Mouse (Mus musculus): ENCODE measurements around the gene Dchs1. TPM values are rescaled to one million over a fixed set of nuclear protein-coding genes. Genes with fewer than 3 reads are reported as not detected.

The Dchs1 gene
- 15.8 and 16.1 TPM in 2 replicates for polyA plus RNA-seq (2015; fragmentation: Nextera tagmentation; extraction: Ambion mirVana)

- H3K4me1 ChIP-seq (replicated peaks): peaks cover 50% of the 10 kb centered on the region
- peak within 1 kb of the TSS; percentile 99 for H3K27ac ChIP-seq
- peak; percentile 79 for ATAC-seq (ENCODE audit: low FRiP score)
- peaks cover 21% of the 10 kb centered on the region for H3K36me3 ChIP-seq
- H3K4me2 ChIP-seq: peak within 1 kb of the TSS; percentile 94
- no peaks in the 10 kb centered on the region for H3K27me3 ChIP-seq
- H3K9ac ChIP-seq: peak within 1 kb of the TSS; percentile 100
- H3K4me3 ChIP-seq: peak within 1 kb of the TSS; percentile 90
- WGBS: 1% methylated on average over 41 of the region's 97 CpGs
- H3K9me3 ChIP-seq: no peaks in the 10 kb centered on the region
These were observed at the start of gene Dchs1 for GRCm38 (mm10) chr7:105787285-105788140. Dchs1 (minus strand) TSS chr7:105787654.

GRCm38 (mm10) chr7:105824281-105824680 lies 36.8 kb upstream of the Dchs1 start:
- H3K36me3 ChIP-seq: no peaks in the 10 kb centered on the region
- H3K9me3 ChIP-seq: no peaks in the 10 kb centered on the region
- no peak overlapping the region for H3K4me2 ChIP-seq
- WGBS: 75% methylated on average over 7 of the region's 7 CpGs
- no peak overlapping the region for H3K4me3 ChIP-seq
- no peak overlapping the region for H3K9ac ChIP-seq
- H3K4me1 ChIP-seq (replicated peaks): no peaks in the 10 kb centered on the region
- H3K27me3 ChIP-seq: 0 out of 2 replicates have a peak, but pooled peaks cover 3% of the 10 kb centered on the region
- H3K27ac ChIP-seq: no peak overlapping the region
- no peak for ATAC-seq (ENCODE audit: low FRiP score)

DNA sequence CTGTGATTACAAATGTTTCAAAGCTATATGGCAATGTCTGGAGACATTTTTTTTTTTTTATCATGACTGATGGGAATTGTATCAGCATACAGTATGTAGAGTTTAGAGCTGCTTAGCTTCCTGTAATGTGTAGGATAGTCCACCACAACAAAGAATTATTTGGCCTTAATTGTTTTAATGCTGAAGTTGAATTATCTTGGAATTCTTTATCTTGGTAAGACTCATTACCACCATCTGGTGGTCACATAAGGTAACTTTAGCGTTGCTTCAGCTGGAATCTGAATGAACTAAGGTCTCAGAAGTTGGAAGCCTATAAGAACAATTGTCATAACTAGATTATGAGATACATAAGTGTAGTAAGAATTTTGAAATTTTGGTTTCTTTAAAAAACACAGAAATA lies 31.0 kb upstream of the Dchs1 start:
- Histone ChIP-seq H3K9ac (no peak overlapping the region), H3K36me3 (no peaks in the 10 kb centered on the region), H3K4me1 (replicated peaks) (no peaks in the 10 kb centered on the region), H3K27me3 (0 out of 2 replicates have a peak, but pooled peaks cover 3% of the 10 kb centered on the region), H3K27ac (no peak overlapping the region), H3K4me2 (no peak overlapping the region), H3K9me3 (no peaks in the 10 kb centered on the region), H3K4me3 (no peak overlapping the region)
- 0 out of 2 replicates have a peak, but pooled peaks have one; percentile 22 for ATAC-seq (ENCODE audit: low FRiP score)
- 4% methylated on average over 1 of the region's 1 CpGs for WGBS

- 0 out of 2 replicates have a peak, but pooled peaks cover 3% of the 10 kb centered on the region for H3K27me3 ChIP-seq
- no peak overlapping the region for H3K27ac ChIP-seq
- no peak overlapping the region for H3K9ac ChIP-seq
- no peaks in the 10 kb centered on the region for H3K9me3 ChIP-seq
- no peaks in the 10 kb centered on the region for H3K4me1 ChIP-seq (replicated peaks)
- no peak overlapping the region for H3K4me3 ChIP-seq
- no peak overlapping the region for H3K4me2 ChIP-seq
- no peak for ATAC-seq (ENCODE audit: low FRiP score)
- H3K36me3 ChIP-seq: no peaks in the 10 kb centered on the region
These were observed 29.3 kb upstream of the Dchs1 start for GRCm38 (mm10) chr7:105816736-105817135.

DNA sequence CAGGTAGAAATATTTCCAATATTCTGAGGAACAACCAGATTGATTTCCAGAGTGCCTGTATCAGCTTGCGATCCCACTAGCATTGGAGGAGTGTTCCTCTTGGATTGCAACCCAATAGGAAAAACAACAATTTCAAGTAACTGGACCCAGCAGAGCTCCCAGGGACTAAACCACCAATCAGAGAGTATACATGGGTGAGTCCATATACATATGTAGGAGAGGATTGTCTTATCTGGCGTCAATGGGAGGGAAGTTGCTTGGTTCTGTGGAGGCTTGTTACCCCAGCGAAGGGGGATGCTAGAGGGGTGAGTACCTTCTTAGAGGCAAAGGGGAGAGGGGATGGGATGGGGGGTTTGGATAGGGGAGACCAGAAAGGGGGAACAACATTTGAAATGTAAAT lies 25.9 kb upstream of the Dchs1 start:
- Histone ChIP-seq H3K4me2 (no peak overlapping the region), H3K36me3 (peaks cover 13% of the 10 kb centered on the region), H3K4me3 (no peak overlapping the region), H3K9me3 (no peaks in the 10 kb centered on the region), H3K27me3 (no peaks in the 10 kb centered on the region), H3K27ac (no peak overlapping the region), H3K4me1 (replicated peaks) (peaks cover 13% of the 10 kb centered on the region), H3K9ac (no peak overlapping the region)
- WGBS: 82% methylated on average over 3 of the region's 3 CpGs
- no peak for ATAC-seq (ENCODE audit: low FRiP score)

DNA sequence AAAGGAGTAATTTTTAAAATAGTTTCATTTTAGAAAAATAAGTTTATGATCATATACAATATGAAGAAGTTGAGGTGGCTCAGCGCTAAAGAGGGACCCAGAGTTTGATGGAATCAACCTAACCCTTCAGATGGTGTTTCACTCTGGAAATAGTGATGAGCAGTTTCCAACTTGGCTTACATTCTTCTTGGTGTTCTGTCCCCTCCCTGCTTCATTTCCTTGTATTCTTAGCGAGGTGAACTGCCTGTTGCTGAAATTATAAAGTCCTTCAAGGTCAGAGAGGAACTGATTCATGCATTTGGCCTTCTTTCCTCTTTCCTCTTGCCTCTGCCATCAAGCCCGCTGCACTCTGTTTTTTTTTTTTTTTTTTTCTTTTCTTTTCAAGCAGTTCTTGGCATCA lies 25.1 kb upstream of the Dchs1 start:
- no peak overlapping the region for H3K4me3 ChIP-seq
- H3K36me3 ChIP-seq: peaks cover 19% of the 10 kb centered on the region
- peaks cover 13% of the 10 kb centered on the region for H3K4me1 ChIP-seq (replicated peaks)
- H3K4me2 ChIP-seq: no peak overlapping the region
- no peak for ATAC-seq (ENCODE audit: low FRiP score)
- 74% methylated on average over 3 of the region's 3 CpGs for WGBS
- H3K27ac ChIP-seq: no peak overlapping the region
- H3K9ac ChIP-seq: no peak overlapping the region
- no peaks in the 10 kb centered on the region for H3K27me3 ChIP-seq
- no peaks in the 10 kb centered on the region for H3K9me3 ChIP-seq

GRCm38 (mm10) chr7:105811516-105811915 lies 24.1 kb upstream of the Dchs1 start:
- Histone ChIP-seq H3K9me3 (no peaks in the 10 kb centered on the region), H3K27ac (no peak overlapping the region), H3K4me2 (peak overlapping the region; percentile 8), H3K9ac (no peak overlapping the region), H3K27me3 (no peaks in the 10 kb centered on the region), H3K4me1 (replicated peaks) (peaks cover 13% of the 10 kb centered on the region), H3K36me3 (peaks cover 23% of the 10 kb centered on the region), H3K4me3 (no peak overlapping the region)
- peak; percentile 27 for ATAC-seq (ENCODE audit: low FRiP score)

DNA sequence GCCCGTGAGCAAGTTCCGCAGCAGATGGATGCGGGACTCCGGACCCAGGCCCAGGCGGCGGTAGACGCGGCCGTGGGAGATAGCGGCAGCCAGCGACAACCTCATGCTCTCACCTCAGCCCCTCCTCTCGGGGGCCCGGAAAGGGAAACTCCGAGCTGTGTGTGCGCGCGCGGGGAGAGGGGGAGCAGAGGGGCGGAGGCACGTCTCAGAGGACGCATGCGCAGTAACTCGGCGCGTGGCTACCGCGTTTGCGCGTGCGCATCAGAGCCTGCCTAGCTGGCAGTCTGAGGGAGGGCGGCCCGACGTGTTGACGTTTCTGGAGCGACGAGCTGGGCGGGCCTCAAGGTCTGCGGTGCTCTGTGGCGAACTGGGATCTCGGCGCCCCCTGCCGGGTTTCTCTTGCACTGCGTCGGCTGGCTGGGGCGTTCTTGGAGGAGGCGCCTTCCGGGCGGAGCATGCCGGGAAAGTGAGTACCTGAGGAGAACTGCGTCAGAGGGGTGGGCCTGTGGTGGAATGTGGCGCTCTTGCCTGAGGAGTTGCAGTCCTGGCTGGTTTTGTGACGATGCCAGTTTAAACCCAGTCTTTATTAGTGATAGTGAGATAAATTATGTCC lies 23.5 kb upstream of the Dchs1 start, which contains the start of gene Mrpl17:
Gene Mrpl17 (minus strand): TSS at position 223 of the 613 bp plus-strand sequence.
- Histone ChIP-seq H3K9me3 (no peaks in the 10 kb centered on the region), H3K36me3 (peaks cover 23% of the 10 kb centered on the region), H3K27me3 (no peaks in the 10 kb centered on the region), H3K9ac (peak within 1 kb of the TSS; percentile 90), H3K27ac (peak within 1 kb of the TSS; percentile 95), H3K4me3 (peak within 1 kb of the TSS; percentile 76), H3K4me1 (replicated peaks) (peaks cover 13% of the 10 kb centered on the region), H3K4me2 (peak within 1 kb of the TSS; percentile 75)
- under 1% methylated on average over 52 of the region's 52 CpGs for WGBS
- peak; percentile 98 for ATAC-seq (ENCODE audit: low FRiP score)

- Histone ChIP-seq H3K9me3 (no peaks in the 10 kb centered on the region), H3K27me3 (no peaks in the 10 kb centered on the region), H3K4me1 (replicated peaks) (peaks cover 13% of the 10 kb centered on the region), H3K9ac (peak overlapping the region; percentile 90), H3K27ac (peak overlapping the region; percentile 95), H3K36me3 (peaks cover 23% of the 10 kb centered on the region), H3K4me3 (peak overlapping the region; percentile 76), H3K4me2 (peak overlapping the region; percentile 75)
- WGBS: 7% methylated on average over 37 of the region's 37 CpGs
- no peak; the same call in 1 of the 2 replicates for ATAC-seq (ENCODE audit: low FRiP score)
These were observed 22.9 kb upstream of the Dchs1 start for GRCm38 (mm10) chr7:105810280-105810876.

GRCm38 (mm10) chr7:105809836-105810235 lies 22.4 kb upstream of the Dchs1 start:
- peak overlapping the region; percentile 76 for H3K4me3 ChIP-seq
- no peak for ATAC-seq (ENCODE audit: low FRiP score)
- H3K9me3 ChIP-seq: no peaks in the 10 kb centered on the region
- H3K4me2 ChIP-seq: peak overlapping the region; percentile 75
- peak overlapping the region; percentile 90 for H3K9ac ChIP-seq
- 91% methylated on average over 7 of the region's 7 CpGs for WGBS
- H3K36me3 ChIP-seq: peaks cover 23% of the 10 kb centered on the region
- H3K27ac ChIP-seq: peak overlapping the region; percentile 95
- peaks cover 13% of the 10 kb centered on the region for H3K4me1 ChIP-seq (replicated peaks)
- H3K27me3 ChIP-seq: no peaks in the 10 kb centered on the region

GRCm38 (mm10) chr7:105808385-105808784 lies 20.9 kb upstream of the Dchs1 start:
- Histone ChIP-seq H3K9me3 (no peaks in the 10 kb centered on the region), H3K4me2 (no peak overlapping the region), H3K27ac (no peak overlapping the region), H3K27me3 (no peaks in the 10 kb centered on the region), H3K9ac (no peak overlapping the region), H3K36me3 (peaks cover 23% of the 10 kb centered on the region), H3K4me1 (replicated peaks) (peaks cover 13% of the 10 kb centered on the region), H3K4me3 (no peak overlapping the region)
- 97% methylated on average over 1 of the region's 1 CpGs for WGBS
- no peak for ATAC-seq (ENCODE audit: low FRiP score)

DNA sequence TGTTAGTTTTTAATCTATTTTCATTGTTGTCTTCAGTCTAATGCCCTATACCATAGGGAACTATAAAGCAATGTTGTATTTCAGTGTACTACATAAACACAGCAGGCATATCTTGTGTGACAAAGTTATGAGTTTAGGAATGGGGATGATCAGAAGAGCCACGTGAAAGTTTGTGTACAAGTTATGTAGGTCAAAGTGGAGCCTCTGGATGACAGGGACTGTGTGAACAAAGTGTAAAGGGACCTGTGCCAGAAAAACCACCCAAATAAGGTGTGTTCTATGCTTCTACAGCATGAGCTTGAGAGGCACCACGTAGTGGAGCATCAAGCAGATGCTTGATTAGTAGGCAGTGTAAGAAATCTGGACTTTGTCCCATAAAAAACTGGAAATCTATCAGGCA lies 19.3 kb upstream of the Dchs1 start:
- H3K9me3 ChIP-seq: no peaks in the 10 kb centered on the region
- H3K27ac ChIP-seq: no peak overlapping the region
- peaks cover 23% of the 10 kb centered on the region for H3K36me3 ChIP-seq
- no peak overlapping the region for H3K4me3 ChIP-seq
- H3K4me1 ChIP-seq (replicated peaks): peaks cover 13% of the 10 kb centered on the region
- 73% methylated on average over 2 of the region's 2 CpGs for WGBS
- no peak for ATAC-seq (ENCODE audit: low FRiP score)
- H3K4me2 ChIP-seq: no peak overlapping the region
- no peaks in the 10 kb centered on the region for H3K27me3 ChIP-seq
- H3K9ac ChIP-seq: no peak overlapping the region

All from hindbrain, embryonic 13.5 days (tissue).